Mouse (Mus musculus) midbrain, postnatal 0 days (tissue): ENCODE measurements around the gene Acp1. TPM values are rescaled to one million over a fixed set of nuclear protein-coding genes. Genes with fewer than 3 reads are reported as not detected.

Experiments
- ATAC-seq: fragments of 200-750 bp; cut with Nextera tagmentation; 2 replicates; pipeline ENCODE4 v1.8.0; 2017; ENCODE audit warnings: moderate number of reproducible peaks, mild to moderate bottlenecking, moderate TSS enrichment, moderate library complexity; ENCODE audit not compliant: low FRiP score
- DNase-seq: peaks from one replicate; pipeline ENCODE4 v3.0.0-alpha.2; 2015; ENCODE audit warnings: low spot score
- H3K27ac ChIP-seq: fragments of 300-500 bp; sonication (generic); 2 replicates; pipeline ENCODE4 v1.5.1; 2014; ENCODE audit warnings: low read depth, mild to moderate bottlenecking, low read length, mixed read lengths
- H3K27me3 ChIP-seq: fragments of 300-500 bp; sonication (generic); 2 replicates; pipeline ENCODE4 v1.6.1; 2014; ENCODE audit warnings: low read length, control low read depth, mixed read lengths; ENCODE audit not compliant: insufficient read depth
- H3K36me3 ChIP-seq: fragments of 300-500 bp; sonication (generic); 2 replicates; pipeline ENCODE4 v1.6.1; 2014; ENCODE audit warnings: low read length, control low read depth, mixed read lengths; ENCODE audit not compliant: insufficient read depth
- H3K4me1 ChIP-seq: fragments of 300-500 bp; sonication (generic); 2 replicates; pipeline ENCODE4 v1.6.1; 2014; ENCODE audit warnings: mild to moderate bottlenecking, control low read depth, antibody characterized with exemption, low read length, mixed read lengths; ENCODE audit not compliant: insufficient read depth
- H3K4me2 ChIP-seq: fragments of 300-500 bp; sonication (generic); 2 replicates; pipeline ENCODE4 v1.6.1; 2014; ENCODE audit warnings: low read depth, mild to moderate bottlenecking, low read length, mixed read lengths; ENCODE audit not compliant: poor library complexity, severe bottlenecking
- H3K4me3 ChIP-seq: fragments of 300-500 bp; sonication (generic); 2 replicates; pipeline ENCODE4 v1.5.1; 2014; ENCODE audit warnings: low read depth, mild to moderate bottlenecking, low read length, moderate library complexity
- H3K9ac ChIP-seq: fragments of 300-500 bp; sonication (generic); replicated peaks from 2 replicates; pipeline ENCODE4 v1.6.1; 2014; ENCODE audit warnings: mild to moderate bottlenecking, low read length, moderate library complexity, mixed read lengths; ENCODE audit not compliant: poor library complexity, severe bottlenecking
- H3K9me3 ChIP-seq: fragments of 300-500 bp; sonication (generic); 2 replicates; pipeline ENCODE4 v1.6.1; 2016; ENCODE audit warnings: low read length, control low read depth
- CTCF ChIP-seq: IDR thresholded peaks from 2 replicates; pipeline ENCODE4 v1.5.1; 2016; ENCODE audit warnings: antibody characterized with exemption, mild to moderate bottlenecking
- WGBS: fragments of 180-500 bp; shearing (Covaris S2); extraction: QIAGEN DNeasy Blood & Tissue Kit; methylation state at CpG from one replicate; pipeline ENCODE4 v1.1.7; 2014; 5-methylcytosine and 5-hydroxymethylcytosine counted together
- polyA plus RNA-seq: library from polyadenylated mRNA; unstranded; fragments of >200 nt; fragmentation: Nextera tagmentation; extraction: Ambion mirVana; gene quantifications from 2 replicates; pipeline ENCODE4 v1.2.1, GENCODE M21; 2015
- total RNA-seq: library from RNA; depleted of rRNA; stranded (reverse); fragments of >200 nt; gene quantifications from 2 replicates; pipeline ENCODE4 v1.2.3, GENCODE M21; 2014

The Acp1 gene
- total and polyA plus RNA-seq, 2 experiments from 2014 or later, result 24.3 to 113 TPM

DNA sequence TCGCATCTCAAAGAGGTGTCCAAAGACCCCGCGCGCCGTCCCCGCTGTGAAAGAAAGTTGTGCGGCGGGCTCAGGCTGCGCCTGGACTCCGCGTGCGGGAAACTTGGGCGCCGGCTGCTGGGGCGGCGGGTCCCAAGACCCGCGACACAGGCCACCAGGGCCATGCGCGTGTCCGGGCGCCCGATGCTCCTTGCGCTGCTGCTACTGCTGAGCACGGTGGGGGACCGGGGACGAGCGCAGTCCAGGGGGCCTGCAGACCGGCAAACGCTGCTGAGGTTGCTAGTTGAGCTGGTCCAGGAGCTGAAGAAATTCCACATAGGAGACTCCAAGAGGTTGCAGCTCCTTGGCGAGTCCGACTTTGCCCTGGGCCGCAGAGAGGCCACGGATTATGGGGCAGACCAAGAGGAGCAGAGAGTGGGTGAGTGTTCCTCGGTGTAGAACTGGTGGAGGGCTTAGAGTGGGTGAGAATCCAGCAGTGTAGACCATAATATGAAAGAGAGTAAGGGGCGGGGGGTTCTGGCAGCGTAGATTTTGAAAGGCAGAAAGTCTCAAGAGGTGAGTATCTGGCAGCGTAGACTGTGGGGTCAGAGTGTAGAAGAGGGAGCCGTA, 26.7 kb downstream of the Acp1 start:
- ATAC-seq (peak; percentile 45; the same call in 1 of the 2 replicates), DNase-seq (no peak)
- Histone ChIP-seq H3K4me3 (peak overlapping the region; percentile 57), H3K9ac (0 out of 2 replicates have a peak overlapping the region, but pooled peaks have one; percentile 33), H3K4me1 (no peaks in the 10 kb centered on the region; the same call in 1 of the 2 replicates), H3K27me3 (peaks cover 21% of the 10 kb centered on the region), H3K36me3 (no peaks in the 10 kb centered on the region), H3K9me3 (no peaks in the 10 kb centered on the region), H3K27ac (no peak overlapping the region), H3K4me2 (peak overlapping the region; percentile 100)
- no peak for TF ChIP-seq CTCF
- 8% methylated on average over 39 of the region's 39 CpGs for WGBS

DNA sequence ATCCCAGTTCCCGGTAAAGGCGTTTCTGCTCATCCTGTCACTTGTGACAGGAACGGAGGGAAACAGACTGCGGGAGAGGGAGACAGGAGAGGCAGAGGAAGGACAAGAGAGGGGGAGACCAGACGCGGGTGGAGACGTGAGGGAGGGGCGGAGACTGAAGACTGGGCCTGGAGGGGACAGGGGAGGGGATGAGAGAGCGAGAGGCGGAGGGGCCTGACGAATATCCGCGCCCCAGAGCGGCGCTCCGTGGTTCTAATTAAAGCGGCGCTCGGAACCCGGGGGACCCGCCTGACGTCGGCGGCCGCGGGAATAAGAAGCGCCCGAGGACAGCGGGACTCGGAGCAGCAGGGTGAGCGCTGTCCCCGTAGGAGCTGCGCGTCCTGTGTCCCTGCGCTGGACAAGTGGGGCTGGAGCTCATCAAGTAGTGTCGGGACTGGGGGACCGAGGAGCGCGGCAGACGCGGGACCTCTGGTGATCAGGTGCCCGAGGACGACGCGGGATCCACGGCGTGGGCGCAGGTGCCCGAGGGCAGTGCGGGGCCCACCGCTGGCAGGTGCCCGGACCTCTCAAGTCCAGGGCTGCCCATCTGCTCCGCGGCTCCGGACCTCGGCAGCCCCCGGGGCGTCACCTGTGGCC, 27.3 kb downstream of the Acp1 start, which contains the start of gene Alkal2:
Alkal2 (plus strand) TSS at position 337 of the 636 bp plus-strand sequence.
- DNase-seq (no peak), ATAC-seq (peak; percentile 60)
- H3K36me3 ChIP-seq, result no peaks in the 10 kb centered on the region
- TF ChIP-seq CTCF, result no peak
- peak within 1 kb of the TSS; percentile 57 for H3K4me3 ChIP-seq
- H3K27ac ChIP-seq, result no peak within 1 kb of the TSS
- peak within 1 kb of the TSS; percentile 100 for H3K4me2 ChIP-seq
- peaks cover 21% of the 10 kb centered on the region for H3K27me3 ChIP-seq
- no peaks in the 10 kb centered on the region; the same call in 1 of the 2 replicates for H3K4me1 ChIP-seq
- no peaks in the 10 kb centered on the region for H3K9me3 ChIP-seq
- H3K9ac ChIP-seq, result peak within 1 kb of the TSS; percentile 33; the same call in 1 of the 2 replicates
- WGBS, result under 1% methylated on average over 56 of the region's 58 CpGs

DNA sequence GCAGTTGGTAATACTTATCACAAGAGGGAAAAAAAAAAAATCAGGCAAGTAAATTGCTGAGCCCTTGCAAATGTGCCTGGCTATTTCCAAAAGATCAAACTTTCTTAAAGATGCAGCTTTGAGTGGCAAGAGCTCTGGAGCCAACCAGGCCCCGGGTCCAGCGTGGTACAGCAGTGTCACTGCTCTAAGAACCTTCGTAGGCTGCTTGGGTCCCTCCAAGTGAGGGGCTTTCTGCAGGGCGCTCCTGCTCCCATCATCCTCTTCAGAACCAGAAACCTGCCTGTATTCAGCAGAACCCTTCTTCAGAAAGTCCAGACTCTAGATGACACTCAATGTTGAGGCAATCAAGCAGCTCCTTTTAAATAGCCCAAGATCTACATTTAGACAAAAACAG, 27.8 kb downstream of the Acp1 start:
- DNase-seq (no peak), ATAC-seq (no peak)
- Histone ChIP-seq H3K9me3 (no peaks in the 10 kb centered on the region), H3K4me1 (no peaks in the 10 kb centered on the region; the same call in 1 of the 2 replicates), H3K4me2 (peak overlapping the region; percentile 100), H3K27ac (no peak overlapping the region), H3K27me3 (peaks cover 21% of the 10 kb centered on the region), H3K4me3 (peak overlapping the region; percentile 57), H3K36me3 (no peaks in the 10 kb centered on the region), H3K9ac (0 out of 2 replicates have a peak overlapping the region, but pooled peaks have one; percentile 33)
- 14% methylated on average over 4 of the region's 4 CpGs for WGBS
- no peak for TF ChIP-seq CTCF

DNA sequence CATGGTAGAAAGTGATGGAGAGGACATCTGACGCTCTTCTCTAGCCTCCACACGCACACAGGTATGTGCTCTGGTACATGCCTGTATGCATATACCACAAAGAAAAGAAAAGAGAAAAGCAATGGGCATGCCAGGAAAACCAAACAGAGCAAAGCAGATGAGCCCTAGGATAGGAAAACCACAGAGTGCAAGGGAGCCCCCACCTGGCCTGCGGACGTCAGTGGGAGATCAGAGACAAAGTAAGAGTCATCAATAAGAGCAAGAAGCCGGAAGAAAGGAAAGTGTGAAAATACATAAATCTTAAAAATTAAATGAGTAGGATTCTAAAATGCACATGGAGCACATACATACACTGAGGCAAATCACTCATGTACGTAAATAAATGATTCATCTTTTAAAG, 31.9 kb downstream of the Acp1 start:
- Histone ChIP-seq H3K27ac (no peak overlapping the region), H3K36me3 (no peaks in the 10 kb centered on the region), H3K4me3 (no peak overlapping the region), H3K27me3 (peaks cover 5% of the 10 kb centered on the region; the same call in 1 of the 2 replicates), H3K9me3 (no peaks in the 10 kb centered on the region), H3K9ac (no peak overlapping the region), H3K4me2 (no peak overlapping the region), H3K4me1 (no peaks in the 10 kb centered on the region; the same call in 1 of the 2 replicates)
- DNase-seq, result no peak
- ATAC-seq, result no peak
- WGBS, result 72% methylated on average over 6 of the region's 6 CpGs
- TF ChIP-seq CTCF, result peak; percentile 38

DNA sequence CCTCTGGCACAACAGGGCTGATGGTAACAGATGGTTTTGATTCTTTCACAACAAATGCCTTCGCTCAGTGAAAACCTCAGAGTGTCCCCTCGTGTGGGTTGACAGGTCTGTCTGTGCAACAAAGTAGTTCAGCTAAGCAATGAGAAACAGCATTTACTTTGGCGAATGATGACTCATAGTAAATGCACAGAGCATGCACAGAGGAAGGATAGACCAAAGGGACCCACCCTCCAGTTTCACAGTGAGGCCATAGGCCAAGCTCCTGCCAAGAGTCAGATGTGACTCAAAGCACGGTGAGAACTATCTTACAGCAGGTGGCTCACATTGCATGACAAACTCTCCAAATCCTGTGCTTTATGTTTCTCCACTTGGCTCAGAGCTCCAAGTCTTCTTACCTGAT, 45.6 kb downstream of the Acp1 start:
- no peak for TF ChIP-seq CTCF
- Histone ChIP-seq H3K4me3 (no peak overlapping the region), H3K4me2 (no peak overlapping the region), H3K36me3 (no peaks in the 10 kb centered on the region), H3K27me3 (no peaks in the 10 kb centered on the region), H3K27ac (no peak overlapping the region), H3K9me3 (no peaks in the 10 kb centered on the region), H3K4me1 (no peaks in the 10 kb centered on the region), H3K9ac (no peak overlapping the region)
- WGBS, result 84% methylated on average over 4 of the region's 4 CpGs
- DNase-seq (no peak), ATAC-seq (no peak)

DNA sequence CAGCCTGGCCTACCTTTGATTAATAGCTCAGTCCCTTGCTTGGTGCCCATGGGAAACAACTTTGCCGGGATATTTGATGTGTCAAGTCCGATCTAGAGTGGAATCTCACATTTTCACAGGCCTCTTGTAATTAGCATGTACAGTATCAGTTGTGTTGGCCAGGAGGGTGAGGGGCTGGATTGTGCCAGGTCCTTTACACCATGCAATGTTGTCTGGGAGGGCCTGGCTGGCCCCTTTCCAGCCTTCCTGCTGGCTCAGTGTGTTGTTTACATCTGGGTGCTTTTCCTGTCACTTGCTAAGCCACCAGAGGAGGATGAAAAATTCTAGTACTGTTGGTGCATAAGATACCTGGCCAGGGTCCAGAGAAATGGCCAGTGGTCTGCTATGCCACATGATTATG, 47.0 kb downstream of the Acp1 start:
- no peak overlapping the region for H3K27ac ChIP-seq
- no peaks in the 10 kb centered on the region for H3K9me3 ChIP-seq
- H3K4me3 ChIP-seq, result no peak overlapping the region
- no peak overlapping the region for H3K9ac ChIP-seq
- no peaks in the 10 kb centered on the region for H3K36me3 ChIP-seq
- ATAC-seq (no peak), DNase-seq (peak; percentile 75)
- H3K4me1 ChIP-seq, result no peaks in the 10 kb centered on the region
- no peaks in the 10 kb centered on the region for H3K27me3 ChIP-seq
- whole genome bisulfite sequencing, result 67% methylated on average over 2 of the region's 2 CpGs
- no peak overlapping the region for H3K4me2 ChIP-seq
- no peak for TF ChIP-seq CTCF
